Mouse (Mus musculus) layer of hippocampus, postnatal 25 days (tissue): ENCODE measurements around the gene Zrsr1. TPM values are rescaled to one million over a fixed set of nuclear protein-coding genes. Genes with fewer than 3 reads are reported as not detected.

Experiments used
- DNase-seq, 2 experiments: peaks; one replicate each; pipeline ENCODE4 v3.0.0; 2022; ENCODE audit warnings: mixed read lengths in 2 of 2, low spot score in 1 of 2; ENCODE audit errors: extremely low spot score in 1 of 2
- total RNA-seq, 2 experiments: library from RNA; stranded (reverse); gene quantifications; 2 replicates each; pipeline ENCODE4 v1.2.3; 2021

Gene Zrsr1
- 10 to 100 TPM; 56.5 to 61.7 TPM for total RNA-seq

DNA sequence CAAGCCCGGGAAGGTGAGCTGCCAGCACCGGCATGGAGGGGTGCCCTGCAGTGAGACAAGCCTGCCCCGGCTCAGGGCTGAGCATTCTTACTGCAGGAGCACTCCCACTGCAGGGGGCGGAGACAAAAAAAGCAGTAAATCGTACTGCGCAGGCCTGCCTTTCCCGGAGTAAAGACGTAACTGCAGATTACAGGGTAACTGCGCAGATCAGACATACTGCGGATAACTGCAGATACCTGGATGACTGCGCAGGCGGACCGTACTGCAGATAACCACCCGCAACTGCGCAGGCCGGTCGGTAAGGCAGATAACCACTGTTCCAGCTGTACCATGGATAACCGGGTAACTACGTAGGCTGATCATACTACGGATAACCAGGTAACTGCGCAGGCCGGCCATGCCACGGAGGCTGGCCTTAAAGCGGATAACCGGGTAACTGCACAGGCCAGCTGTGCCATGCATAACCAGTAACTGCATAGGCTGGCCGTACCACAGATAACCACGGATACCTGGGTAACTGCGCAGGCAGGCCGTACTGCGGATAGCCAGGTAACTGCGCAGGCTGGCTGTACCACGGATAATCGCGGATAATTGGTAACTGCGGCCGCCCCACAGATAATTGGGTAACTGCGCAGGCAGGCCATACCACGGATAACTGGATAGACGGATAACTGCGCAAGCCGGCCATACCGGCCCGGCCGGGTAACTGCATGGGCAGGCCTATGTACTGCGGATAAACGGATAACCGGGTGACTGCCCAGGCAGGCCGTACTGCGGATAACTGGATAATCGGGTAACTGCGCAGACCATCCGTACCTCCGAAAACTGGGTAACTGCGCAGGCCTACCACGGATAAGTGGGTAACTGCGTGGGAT, at the start of gene Zrsr1:
Gene Zrsr1 (plus strand): TSS at position 171 of the 875 bp plus-strand sequence.
- peak; percentile 55 for DNase-seq

- DNase-seq: no peak
Observed at GRCm38 (mm10) chr11:22922546-22922945, 49.3 kb upstream of the Zrsr1 start.

DNA sequence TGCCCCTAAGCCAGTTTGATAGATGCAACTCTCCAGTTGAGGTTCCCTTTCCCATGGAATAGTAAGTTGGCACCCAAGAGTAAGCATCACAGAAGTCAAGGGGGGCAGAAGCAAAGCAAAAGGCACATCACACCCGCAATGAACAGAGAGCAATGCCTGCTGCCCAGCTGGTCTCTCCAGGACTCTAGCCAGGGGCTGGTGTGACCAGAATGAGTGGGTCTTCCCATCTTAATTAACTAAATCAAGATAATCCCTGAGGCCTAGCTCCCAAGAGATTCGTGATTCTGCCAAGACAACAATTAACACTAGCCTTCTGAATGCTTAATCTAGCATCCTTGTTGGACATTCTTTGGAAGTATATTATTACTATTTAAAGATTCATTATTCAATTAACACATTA, 48.2 kb upstream of the Zrsr1 start:
- DNase-seq: no peak

GRCm38 (mm10) chr11:22928586-22929169, 43.1 kb upstream of the Zrsr1 start:
- no peak for DNase-seq

GRCm38 (mm10) chr11:22930129-22930528, 41.7 kb upstream of the Zrsr1 start:
- DNase-seq: no peak

DNA sequence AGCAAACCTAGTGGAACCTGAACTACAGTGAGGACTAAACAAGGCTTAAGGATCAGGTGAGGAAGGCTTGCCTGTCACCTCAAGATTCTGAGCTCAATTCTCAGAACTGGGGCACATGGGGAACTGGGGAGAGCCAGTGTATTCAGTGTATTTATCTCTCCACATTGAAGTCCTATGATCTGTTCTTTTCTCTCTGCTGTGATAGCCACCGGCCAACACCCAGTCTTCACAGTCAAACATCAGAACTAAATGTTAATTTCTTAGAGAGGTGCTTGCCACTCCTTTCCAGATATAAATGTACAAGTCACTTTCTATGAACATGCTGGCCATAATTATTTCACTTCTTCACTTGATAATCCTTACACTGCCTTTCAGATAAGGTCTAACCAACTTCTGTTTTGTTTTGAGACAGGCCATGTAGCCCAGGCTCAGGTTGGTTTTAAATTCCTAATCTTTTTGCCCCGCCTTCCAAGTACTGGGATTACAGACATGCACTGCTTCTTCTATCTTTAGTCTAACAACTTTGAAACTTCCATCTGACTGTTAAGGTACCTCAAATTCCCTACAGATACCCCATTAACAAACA, 40.4 kb upstream of the Zrsr1 start:
- no peak for DNase-seq

DNA sequence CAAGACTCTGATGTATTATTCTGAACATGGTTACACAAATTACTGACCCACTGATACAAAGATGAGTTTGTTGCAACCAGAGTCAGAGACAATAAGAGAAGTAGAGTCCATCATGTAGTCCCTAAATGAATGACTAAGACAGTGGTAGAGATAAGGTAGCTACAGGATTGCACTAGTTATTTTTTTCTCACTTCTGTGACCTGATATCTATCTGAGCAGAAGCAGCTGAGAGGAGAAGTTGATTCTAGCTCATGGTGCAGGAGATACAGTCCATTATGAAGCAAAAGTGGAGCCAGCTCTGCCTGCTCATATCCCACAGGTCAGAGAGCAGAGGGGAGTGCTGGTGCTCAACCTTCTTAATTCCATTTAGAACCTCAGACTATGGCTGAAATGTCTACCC, 39.6 kb upstream of the Zrsr1 start:
- DNase-seq: no peak

GRCm38 (mm10) chr11:22936446-22937125, 35.2 kb upstream of the Zrsr1 start:
- DNase-seq: no peak

- DNase-seq: no peak
Observed at GRCm38 (mm10) chr11:22937716-22938316, 34.0 kb upstream of the Zrsr1 start.

DNA sequence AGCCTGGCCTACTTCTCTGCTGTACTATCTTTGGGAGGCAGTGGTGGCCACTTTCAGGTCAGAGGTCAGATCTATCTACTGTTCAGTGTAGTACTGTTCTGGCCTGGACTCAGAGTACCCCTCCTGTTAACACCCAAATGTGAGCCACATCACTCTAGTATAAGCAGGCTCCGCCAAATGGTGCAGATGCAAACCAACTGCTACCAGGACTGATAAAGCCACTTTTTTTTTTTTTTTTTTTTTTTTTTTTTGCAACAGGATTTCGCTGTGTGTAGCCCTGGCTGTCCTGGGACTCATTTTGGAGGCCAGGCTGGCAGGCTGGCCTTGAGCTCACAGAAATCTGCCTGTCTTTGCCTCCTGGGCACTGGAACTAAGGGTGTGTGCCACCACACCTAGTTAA, 32.8 kb upstream of the Zrsr1 start:
- no peak for DNase-seq

DNA sequence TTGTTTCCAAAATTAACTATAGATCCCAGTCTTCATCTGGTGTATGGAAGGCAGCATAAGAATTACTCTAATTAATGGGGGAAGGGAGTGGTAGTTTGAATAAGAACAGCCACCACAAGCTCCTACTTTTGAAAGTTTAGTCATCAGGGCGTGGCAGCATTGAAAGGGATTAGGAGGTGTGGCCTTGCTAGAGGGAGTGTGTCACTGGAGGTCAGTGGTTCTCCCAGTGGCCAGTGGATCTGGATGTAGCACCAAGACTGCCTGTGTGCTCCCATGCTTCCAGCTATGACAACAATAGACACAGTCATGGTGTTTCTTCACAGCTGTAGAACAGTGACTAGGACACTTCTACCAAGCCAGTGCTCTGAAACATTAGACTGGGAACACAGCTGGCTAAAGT, 22.7 kb upstream of the Zrsr1 start:
- DNase-seq: no peak

- no peak for DNase-seq
Observed at GRCm38 (mm10) chr11:22950131-22950530, 21.7 kb upstream of the Zrsr1 start.

GRCm38 (mm10) chr11:22952668-22953067, 19.1 kb upstream of the Zrsr1 start:
- no peak for DNase-seq

DNA sequence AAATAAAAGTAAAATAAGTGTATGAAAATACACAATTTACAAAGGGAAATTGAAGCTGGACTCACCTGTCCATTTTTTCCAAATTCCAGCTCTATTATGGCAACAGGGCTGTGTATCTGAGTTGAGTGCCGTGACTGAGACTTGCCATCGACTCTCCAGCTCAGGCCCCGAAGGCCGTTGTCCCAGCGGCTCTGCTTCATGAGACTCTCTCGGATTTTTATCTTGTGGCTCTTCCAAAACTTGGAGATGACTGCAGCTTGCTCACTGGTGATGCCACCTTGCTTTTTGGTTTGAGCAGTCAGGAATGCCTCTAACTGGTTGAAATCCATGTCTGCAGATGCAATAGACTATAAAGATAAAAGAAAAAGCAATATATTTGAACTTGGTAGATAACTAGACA, 15.5 kb upstream of the Zrsr1 start:
- DNase-seq: no peak

GRCm38 (mm10) chr11:22956830-22957229, 15.0 kb upstream of the Zrsr1 start:
- DNase-seq: no peak

- no peak for DNase-seq
Observed at GRCm38 (mm10) chr11:22957791-22958374, 13.9 kb upstream of the Zrsr1 start.

DNA sequence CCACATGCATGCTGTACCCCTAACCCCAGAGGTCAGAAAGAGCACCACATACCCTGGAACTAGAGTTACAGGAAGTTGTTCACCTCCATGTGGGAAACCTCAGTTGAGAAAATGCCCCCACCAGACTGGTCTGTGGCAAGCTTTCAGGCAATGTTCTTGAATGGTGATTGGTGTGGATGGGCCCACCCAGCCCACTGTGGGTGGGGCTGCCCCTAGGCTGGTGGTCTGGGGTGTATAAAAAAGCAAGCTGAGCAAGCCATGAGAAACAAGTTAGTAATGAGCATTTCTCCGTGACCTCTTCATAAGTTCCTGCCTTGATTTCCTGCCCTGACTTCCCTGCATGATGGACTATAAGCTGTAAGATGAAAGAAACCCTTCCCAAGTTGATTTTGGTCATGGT, 9.7 kb upstream of the Zrsr1 start:
- DNase-seq: no peak

DNA sequence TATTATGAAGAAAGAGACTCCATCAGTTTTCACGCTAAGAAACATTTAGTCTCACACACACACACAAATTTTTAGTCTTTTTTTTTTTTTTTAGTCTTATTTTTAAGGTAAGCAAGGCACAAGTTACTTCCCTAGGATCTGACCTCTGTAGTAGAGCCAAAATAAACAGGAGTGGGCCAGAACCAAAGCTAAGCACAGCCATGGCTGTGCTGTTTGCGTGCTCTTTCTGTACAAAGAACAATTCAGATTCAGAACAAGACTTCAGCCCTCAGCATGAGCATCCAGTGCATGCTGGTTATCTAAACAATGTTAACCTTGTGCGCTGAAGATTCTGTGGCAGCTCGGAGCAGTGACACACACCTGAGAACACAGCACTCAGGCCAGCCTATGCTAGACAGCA, 7.4 kb upstream of the Zrsr1 start:
- no peak for DNase-seq

- DNase-seq: no peak
Observed at GRCm38 (mm10) chr11:22965503-22965902, 6.3 kb upstream of the Zrsr1 start.

- DNase-seq: no peak
Observed at GRCm38 (mm10) chr11:22969486-22969885, 2.3 kb upstream of the Zrsr1 start.
